Mouse (Mus musculus): ENCODE results near the gene Armc9. TPM values are rescaled to one million over a fixed set of nuclear protein-coding genes. Genes with fewer than 3 reads are reported as not detected.

Gene Armc9
- total and polyA plus RNA-seq, 2 experiments from 2014 or later, result 1.5 to 5.1 TPM

DNA sequence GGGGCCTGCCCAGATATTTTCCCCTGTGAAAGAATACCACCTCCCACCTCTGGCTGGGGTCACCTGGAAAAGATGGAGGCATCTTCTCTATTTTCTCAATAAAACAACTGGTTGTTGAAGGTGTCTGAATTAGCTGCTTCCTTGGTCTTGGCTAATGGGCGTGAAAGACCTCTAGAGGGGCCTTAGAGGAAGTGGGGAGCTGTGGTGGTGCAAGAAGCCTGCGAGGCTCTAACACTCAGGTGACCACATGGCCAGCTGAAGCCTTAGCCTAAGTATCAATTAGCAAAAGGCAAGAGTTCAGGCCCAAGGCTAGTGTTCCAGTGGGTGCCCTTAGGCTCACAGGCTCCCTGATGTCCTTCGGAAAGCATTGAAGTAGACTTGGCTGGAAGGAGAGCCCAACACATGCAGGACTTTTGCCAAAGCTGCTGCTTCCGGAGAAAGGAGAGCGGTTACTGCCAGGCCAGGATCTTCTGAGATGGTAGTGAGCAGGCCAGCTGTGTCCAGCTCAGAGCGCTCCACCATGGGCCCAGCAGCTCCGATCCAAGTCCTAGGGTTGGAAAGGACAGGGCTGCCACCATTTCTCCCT lies 152.7 kb downstream of the Armc9 start:
- H3K36me3 ChIP-seq (replicated peaks; ENCODE audit: control insufficient read depth, insufficient read depth, low read length), result no peaks in the 10 kb centered on the region
- WGBS, result 82% methylated on average over 7 of the region's 7 CpGs
- peaks cover 32% of the 10 kb centered on the region for H3K27me3 ChIP-seq (ENCODE audit: control insufficient read depth, insufficient read depth, low read length)

GRCm38 (mm10) chr1:86307871-86308641 lies 153.5 kb downstream of the Armc9 start:
- Histone ChIP-seq H3K9me3 (replicated peaks; ENCODE audit: control insufficient read depth, low read length) (no peaks in the 10 kb centered on the region), H3K27me3 (ENCODE audit: control insufficient read depth, insufficient read depth, low read length) (peaks cover 25% of the 10 kb centered on the region), H3K27ac (ENCODE audit: low read depth) (no peak overlapping the region), H3K4me1 (ENCODE audit: control insufficient read depth, insufficient read depth) (no peaks in the 10 kb centered on the region), H3K36me3 (replicated peaks; ENCODE audit: control insufficient read depth, insufficient read depth, low read length) (no peaks in the 10 kb centered on the region), H3K9ac (replicated peaks; ENCODE audit: low read depth, low read length) (no peak overlapping the region), H3K4me3 (ENCODE audit: low read depth, low read length) (no peak overlapping the region), H3K4me2 (ENCODE audit: low read depth, low read length) (no peak overlapping the region)
- WGBS, result 64% methylated on average over 4 of the region's 4 CpGs
- no peak for DNase-seq (ENCODE audit: low spot score)
- no peak for ATAC-seq (ENCODE audit: insufficient read depth, low read depth)
- TF ChIP-seq EP300 (IDR thresholded peaks at IDR 0.05; ENCODE audit: low read depth) (no peak), CTCF (IDR thresholded peaks at IDR 0.05; ENCODE audit: low read depth) (no peak)

More for the DNA sequence above, 152.7 kb downstream of the Armc9 start:
- no peak overlapping the region for H3K4me2 ChIP-seq (ENCODE audit: low read depth, low read length)
- H3K27ac ChIP-seq (ENCODE audit: low read depth), result no peak overlapping the region
- DNase-seq (ENCODE audit: low spot score) (no peak), ATAC-seq (ENCODE audit: insufficient read depth, low read depth) (no peak)
- no peak overlapping the region for H3K9ac ChIP-seq (replicated peaks; ENCODE audit: low read depth, low read length)
- no peak for TF ChIP-seq CTCF (IDR thresholded peaks at IDR 0.05; ENCODE audit: low read depth)
- TF ChIP-seq EP300 (IDR thresholded peaks at IDR 0.05; ENCODE audit: low read depth), result no peak
- H3K4me3 ChIP-seq (ENCODE audit: low read depth, low read length), result no peak overlapping the region
- H3K4me1 ChIP-seq (ENCODE audit: control insufficient read depth, insufficient read depth), result no peaks in the 10 kb centered on the region
- H3K9me3 ChIP-seq (replicated peaks; ENCODE audit: control insufficient read depth, low read length), result no peaks in the 10 kb centered on the region

- Histone ChIP-seq H3K9me3 (replicated peaks; ENCODE audit: control insufficient read depth, low read length) (no peaks in the 10 kb centered on the region), H3K36me3 (replicated peaks; ENCODE audit: control insufficient read depth, insufficient read depth, low read length) (no peaks in the 10 kb centered on the region), H3K4me1 (ENCODE audit: control insufficient read depth, insufficient read depth) (no peaks in the 10 kb centered on the region), H3K27ac (ENCODE audit: low read depth) (no peak overlapping the region), H3K4me2 (ENCODE audit: low read depth, low read length) (no peak overlapping the region), H3K27me3 (ENCODE audit: control insufficient read depth, insufficient read depth, low read length) (peaks cover 12% of the 10 kb centered on the region), H3K9ac (replicated peaks; ENCODE audit: low read depth, low read length) (no peak overlapping the region), H3K4me3 (ENCODE audit: low read depth, low read length) (no peak overlapping the region)
- ATAC-seq (ENCODE audit: insufficient read depth, low read depth) (no peak), DNase-seq (ENCODE audit: low spot score) (no peak)
- TF ChIP-seq CTCF (IDR thresholded peaks at IDR 0.05; ENCODE audit: low read depth) (no peak), EP300 (IDR thresholded peaks at IDR 0.05; ENCODE audit: low read depth) (no peak)
- whole genome bisulfite sequencing, result 86% methylated on average over 7 of the region's 7 CpGs
These were observed 154.8 kb downstream of the Armc9 start for GRCm38 (mm10) chr1:86309270-86309833.

GRCm38 (mm10) chr1:86310536-86311310 lies 156.1 kb downstream of the Armc9 start:
- no peak for TF ChIP-seq EP300 (IDR thresholded peaks at IDR 0.05; ENCODE audit: low read depth)
- no peak for TF ChIP-seq CTCF (IDR thresholded peaks at IDR 0.05; ENCODE audit: low read depth)
- no peak overlapping the region for H3K27ac ChIP-seq (ENCODE audit: low read depth)
- no peak overlapping the region for H3K4me2 ChIP-seq (ENCODE audit: low read depth, low read length)
- no peaks in the 10 kb centered on the region for H3K36me3 ChIP-seq (replicated peaks; ENCODE audit: control insufficient read depth, insufficient read depth, low read length)
- 0 out of 2 replicates have a peak, but pooled peaks cover 2% of the 10 kb centered on the region for H3K27me3 ChIP-seq (ENCODE audit: control insufficient read depth, insufficient read depth, low read length)
- no peak overlapping the region for H3K4me3 ChIP-seq (ENCODE audit: low read depth, low read length)
- no peaks in the 10 kb centered on the region for H3K4me1 ChIP-seq (ENCODE audit: control insufficient read depth, insufficient read depth)
- no peak for DNase-seq (ENCODE audit: low spot score)
- WGBS, result 53% methylated on average over 15 of the region's 15 CpGs
- H3K9ac ChIP-seq (replicated peaks; ENCODE audit: low read depth, low read length), result no peak overlapping the region
- no peaks in the 10 kb centered on the region for H3K9me3 ChIP-seq (replicated peaks; ENCODE audit: control insufficient read depth, low read length)
- no peak for ATAC-seq (ENCODE audit: insufficient read depth, low read depth)

DNA sequence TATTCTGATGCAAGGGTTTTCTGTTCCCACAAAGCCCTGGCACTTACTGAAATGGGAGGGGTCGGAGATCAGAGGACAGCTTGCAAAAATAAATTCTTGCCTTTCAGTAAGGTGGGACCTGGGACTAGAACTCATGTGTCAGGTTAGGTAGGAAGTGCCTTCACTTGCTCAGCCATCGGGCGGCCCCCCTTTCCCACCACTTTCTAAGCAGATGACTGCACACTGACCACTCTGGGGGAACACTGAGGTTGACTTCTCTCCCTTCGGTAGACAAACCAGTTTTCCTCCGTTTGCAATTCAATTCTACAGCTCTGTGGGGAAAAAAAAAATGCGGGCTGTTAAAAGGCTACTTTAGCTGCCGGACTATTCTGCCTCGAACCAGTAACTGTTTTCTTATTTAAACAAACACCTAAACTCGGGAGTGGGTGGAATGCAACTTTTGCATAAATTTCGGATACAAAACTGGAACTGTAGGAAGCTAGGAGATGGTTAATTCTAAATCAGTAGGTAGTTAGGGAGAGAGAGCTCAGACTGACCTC lies 157.0 kb downstream of the Armc9 start:
- Histone ChIP-seq H3K9me3 (replicated peaks; ENCODE audit: control insufficient read depth, low read length) (no peaks in the 10 kb centered on the region), H3K4me1 (ENCODE audit: control insufficient read depth, insufficient read depth) (no peaks in the 10 kb centered on the region), H3K27me3 (ENCODE audit: control insufficient read depth, insufficient read depth, low read length) (no peaks in the 10 kb centered on the region), H3K4me2 (ENCODE audit: low read depth, low read length) (no peak overlapping the region), H3K9ac (replicated peaks; ENCODE audit: low read depth, low read length) (no peak overlapping the region), H3K4me3 (ENCODE audit: low read depth, low read length) (no peak overlapping the region), H3K36me3 (replicated peaks; ENCODE audit: control insufficient read depth, insufficient read depth, low read length) (no peaks in the 10 kb centered on the region), H3K27ac (ENCODE audit: low read depth) (no peak overlapping the region)
- no peak for TF ChIP-seq EP300 (IDR thresholded peaks at IDR 0.05; ENCODE audit: low read depth)
- no peak for TF ChIP-seq CTCF (IDR thresholded peaks at IDR 0.05; ENCODE audit: low read depth)
- WGBS, result 57% methylated on average over 10 of the region's 10 CpGs
- no peak for ATAC-seq (ENCODE audit: insufficient read depth, low read depth)
- DNase-seq (ENCODE audit: low spot score), result no peak
